Mouse (Mus musculus): Measurements from ENCODE around the gene Cxcr2.
"Not testable (repeated sequence)": the region's sequence is repeated elsewhere in the genome, so short reads cannot be mapped to it uniquely, and the experiment has no call there.

Cxcr2 gene

DNA sequence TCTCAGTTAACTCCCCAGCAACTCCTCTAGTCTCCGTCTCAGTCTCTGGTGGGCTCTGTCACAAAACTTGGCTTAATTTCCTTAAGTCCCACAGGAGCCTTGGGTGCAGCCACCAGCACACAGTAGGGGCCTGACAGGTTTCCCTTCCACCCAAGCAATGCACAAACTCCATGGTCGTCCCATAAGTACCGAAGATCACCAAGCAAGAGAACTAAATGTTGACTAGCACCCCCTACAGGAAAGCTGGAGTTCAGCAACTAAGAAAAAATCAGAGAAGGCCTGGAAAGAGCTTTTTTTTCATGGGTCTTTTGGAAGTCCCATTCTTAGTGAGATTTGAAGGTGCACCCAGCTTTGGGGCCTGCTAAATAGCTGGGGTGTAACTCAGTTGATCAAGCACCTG is 14.4 kb upstream of the Cxcr2 start:
- DNase-seq (ENCODE audit: low spot score), result peak; percentile 33

DNA sequence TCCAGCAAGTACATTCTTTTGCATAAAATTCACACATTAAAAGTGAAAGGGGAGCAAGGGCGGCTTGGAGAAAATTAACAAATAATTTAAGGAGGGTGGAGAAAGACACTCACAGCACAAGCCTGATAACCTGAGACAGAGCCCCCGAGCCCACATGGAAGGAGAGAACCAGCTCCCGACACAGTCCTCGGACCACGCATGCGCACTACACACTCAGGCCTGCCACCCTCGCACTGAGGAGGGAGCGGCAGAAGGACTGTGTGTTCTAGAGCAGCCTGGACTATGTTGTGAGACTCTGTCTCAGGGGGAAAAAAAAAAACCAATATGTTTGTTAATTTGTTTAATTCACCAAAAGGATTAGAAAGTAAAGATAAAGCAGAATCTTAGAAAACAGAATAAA is 12.0 kb upstream of the Cxcr2 start:
- DNase-seq (ENCODE audit: low spot score), result no peak

DNA sequence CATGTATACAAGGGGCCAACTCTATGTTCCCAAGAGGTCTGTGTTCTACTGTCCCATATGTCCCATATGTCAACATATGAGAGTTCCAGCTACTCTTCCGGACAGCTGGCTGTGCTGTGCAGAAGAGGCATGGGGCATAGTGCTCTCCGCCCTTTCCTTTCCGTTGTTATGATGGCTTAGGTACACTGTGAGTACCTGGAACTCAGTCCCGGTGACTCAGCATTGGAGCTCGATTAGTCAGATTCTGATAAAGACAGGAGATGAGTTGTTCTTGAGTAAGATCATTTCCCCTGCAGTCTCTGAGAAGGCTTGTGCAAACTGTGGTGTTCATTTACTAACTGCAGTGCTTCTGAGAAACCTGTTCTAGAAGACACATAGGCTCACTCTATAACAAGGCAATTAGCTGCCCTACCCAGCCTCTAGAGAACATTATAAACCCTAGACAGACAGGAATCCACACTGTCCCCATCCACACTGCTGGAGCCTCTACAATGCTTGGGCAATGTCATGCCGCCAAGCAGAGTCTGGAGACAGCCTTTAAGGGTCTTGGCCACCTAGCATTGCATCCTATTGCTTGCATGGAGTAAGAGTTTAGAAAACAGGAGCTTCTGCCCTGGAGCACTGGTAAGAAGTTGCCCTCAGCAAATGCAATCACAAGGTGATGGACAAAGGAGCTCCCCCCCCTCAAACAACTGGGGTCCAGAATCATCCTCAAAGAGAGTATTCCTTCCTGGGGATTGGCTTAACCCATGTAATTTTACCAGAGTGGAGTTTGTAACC is 4.5 kb upstream of the Cxcr2 start:
- no peak for DNase-seq (ENCODE audit: low spot score)

DNA sequence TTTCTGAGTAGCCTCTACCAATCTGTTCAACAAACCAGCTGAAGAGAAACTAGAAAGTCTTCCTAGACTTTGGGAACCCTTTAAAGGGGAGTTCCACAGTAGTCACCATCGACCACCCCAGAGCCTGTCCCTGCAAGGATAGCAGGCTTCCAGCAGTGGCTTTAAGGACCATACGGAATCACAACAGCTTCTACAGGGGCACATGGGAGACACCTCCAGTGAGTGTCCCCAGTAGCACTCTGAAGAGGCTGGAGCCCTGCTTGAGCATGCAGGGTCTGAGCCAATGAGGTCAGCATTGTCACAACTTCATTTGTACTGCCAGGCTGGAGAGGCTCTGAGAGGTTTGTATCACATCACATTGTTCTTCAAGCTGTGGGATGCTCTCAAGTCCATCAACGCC is 3.7 kb upstream of the Cxcr2 start:
- DNase-seq (ENCODE audit: low spot score), result no peak

DNA sequence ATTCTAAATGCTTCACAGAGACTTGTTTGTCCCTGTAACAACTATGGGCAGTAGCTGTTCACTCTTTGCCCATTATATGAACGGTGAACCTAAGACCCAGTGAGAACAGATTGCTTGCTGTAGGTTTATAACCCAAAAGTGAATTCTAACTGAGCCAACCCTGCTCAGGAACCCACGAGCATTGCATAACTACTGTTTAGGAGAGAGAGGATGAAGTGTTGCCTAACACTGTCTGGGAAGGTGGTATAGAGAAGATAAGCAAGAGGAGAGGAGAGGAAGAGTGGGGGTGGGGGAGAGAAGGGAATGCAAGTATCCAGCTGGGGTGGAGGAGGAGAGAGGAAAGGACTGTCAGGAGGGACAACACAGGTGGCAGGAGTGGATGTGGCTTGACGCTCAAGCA is 2.7 kb upstream of the Cxcr2 start:
- DNase-seq (ENCODE audit: low spot score), result no peak

DNA sequence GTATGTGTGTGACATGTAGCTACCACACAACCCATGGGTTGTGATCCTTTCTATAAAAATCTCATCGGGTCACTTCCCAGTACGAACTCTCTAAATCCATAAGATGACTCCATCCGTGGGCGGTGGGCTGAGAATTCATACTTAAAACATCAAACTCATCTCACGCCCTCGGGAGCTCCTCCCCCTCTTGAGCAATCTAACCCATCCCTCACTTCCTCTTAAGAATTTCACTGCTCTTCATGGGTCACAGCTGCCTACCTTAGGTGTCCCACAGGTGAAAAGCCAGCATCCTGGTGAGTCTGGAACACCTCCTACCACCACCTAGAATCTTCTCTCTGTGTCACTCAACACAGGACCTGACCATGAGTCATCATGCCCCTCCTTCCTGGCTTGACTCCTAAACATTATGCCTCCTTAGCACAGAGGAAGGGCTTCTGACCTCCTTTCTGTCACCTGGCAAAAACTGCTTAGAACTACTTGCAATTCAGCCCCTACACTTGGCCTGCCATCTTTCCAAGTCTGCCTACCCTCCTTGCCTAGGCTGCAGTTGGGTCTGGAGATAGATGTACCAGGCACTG is 1.7 kb downstream of the Cxcr2 start:
- no peak for DNase-seq (ENCODE audit: low spot score)

DNA sequence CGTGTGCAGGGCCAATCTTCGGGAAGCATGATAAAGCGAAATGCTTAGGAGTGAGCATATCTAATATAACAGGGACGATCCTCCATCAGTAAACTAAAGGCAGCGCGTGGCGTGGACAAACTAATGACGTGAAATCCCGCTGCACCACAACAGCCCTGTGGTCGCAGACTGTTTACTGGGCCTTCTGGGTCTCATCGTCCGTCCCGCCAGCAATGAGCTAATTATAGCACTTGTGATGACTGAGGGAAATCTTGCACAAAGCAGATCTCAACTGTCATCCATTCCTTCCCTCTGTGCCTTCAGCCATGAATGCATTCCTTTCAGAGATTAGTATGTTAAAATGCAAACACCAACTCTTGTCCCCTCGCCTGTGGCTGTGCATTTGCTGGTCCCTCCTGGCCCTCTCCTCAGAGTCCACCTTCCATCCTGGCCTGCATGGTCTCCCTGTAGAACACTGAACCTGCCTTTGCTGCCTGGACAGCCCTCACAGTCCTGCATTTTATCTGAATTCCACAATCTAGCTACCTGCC is 2.7 kb downstream of the Cxcr2 start:
- DNase-seq (ENCODE audit: low spot score), result no peak

DNA sequence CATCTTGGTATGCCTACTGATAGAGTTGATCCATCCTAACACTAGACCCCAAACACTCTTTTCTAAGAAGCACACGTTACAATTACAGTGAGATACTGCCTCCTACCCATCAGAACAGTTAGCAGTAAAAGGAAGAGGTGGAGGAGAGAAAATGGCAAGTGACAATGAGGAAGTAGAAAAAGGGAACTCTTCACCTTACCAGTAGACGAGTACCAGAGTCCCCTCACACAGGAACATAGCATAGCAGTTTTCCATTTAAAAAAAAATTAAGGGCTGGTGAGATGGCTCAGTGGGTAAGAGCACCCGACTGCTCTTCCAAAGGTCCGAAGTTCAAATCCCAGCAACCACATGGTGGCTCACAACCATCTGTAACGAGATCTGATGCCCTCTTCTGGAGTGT is 5.8 kb downstream of the Cxcr2 start:
- not testable (repeated sequence) for DNase-seq (ENCODE audit: low spot score)

DNA sequence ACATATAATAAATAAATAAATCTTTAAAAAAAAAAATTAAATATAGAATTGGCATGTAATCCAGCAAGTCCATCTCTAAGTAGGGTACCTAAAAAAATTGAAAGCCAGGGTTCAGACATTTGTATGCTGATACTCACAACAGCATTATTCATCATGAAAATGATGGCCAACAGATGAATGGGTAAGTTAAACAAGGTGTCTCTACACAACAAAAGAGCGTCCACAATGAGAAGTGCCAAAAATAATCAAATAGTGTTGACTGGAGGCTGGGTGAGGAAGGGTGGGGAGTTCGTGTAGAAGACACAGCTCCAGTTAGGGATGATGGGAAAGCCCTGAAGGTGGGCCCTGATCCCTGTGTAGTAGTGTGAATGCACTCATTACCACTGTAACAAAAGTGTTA is 6.2 kb downstream of the Cxcr2 start:
- no peak for DNase-seq (ENCODE audit: low spot score)

DNA sequence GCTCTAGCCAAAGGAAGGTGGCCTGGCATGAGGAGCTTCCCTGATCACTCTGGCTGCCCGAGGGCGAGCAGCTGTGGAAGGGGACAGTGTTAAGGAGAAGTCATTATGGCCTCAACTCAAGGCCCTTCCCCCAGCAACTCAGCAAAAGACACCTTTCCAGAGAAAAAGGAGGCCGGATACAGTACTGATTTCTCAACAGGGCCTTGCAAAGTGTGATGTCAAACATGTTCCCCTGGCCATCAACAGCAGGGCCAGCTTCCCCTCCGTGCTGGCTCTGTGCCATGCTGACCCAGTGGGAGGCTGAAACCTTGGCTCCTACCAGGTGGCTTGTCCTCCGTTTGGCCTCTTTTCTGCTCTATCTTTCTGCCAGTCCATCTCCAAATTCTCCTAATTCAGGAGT is 13.3 kb downstream of the Cxcr2 start:
- DNase-seq (ENCODE audit: low spot score), result no peak

DNA sequence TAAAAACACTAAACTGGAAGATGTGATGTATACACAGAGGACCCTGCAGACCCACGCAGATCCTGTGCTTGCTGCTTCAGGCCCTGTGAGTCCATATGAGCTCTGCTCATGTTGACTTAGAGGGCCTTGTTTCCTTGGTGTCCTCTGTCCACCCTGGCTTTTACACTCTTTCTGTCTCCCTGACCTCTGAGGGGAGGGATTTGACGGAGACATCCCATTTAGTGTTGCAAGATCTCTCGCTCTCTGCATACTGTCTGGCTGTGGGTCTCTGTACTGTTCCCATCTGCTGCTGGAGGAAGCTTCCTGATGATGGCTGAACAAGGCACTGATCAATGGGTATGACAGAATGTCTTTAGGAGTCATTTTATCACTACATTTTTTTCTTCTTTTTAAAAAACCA is 15.9 kb downstream of the Cxcr2 start:
- DNase-seq (ENCODE audit: low spot score), result no peak

DNA sequence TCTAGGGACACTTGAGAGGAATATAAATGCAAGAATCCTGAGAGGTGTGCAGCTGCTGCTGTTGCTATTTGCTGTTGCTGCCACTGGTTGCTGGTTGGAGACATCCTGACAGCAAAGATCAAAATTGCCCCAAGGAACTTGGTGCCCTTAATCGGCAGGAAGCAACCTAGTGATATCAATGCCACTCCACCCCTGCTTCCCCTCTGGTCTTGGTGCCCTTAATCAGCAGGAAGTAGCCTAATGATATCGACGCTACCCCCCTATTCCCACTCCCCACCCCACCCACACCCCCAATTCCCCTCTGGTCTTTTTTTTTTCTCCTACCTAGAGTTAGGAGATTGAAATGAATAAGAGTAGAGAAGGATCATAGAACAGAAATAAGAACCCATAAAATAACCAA is 18.9 kb downstream of the Cxcr2 start:
- no peak for DNase-seq (ENCODE audit: low spot score)

DNA sequence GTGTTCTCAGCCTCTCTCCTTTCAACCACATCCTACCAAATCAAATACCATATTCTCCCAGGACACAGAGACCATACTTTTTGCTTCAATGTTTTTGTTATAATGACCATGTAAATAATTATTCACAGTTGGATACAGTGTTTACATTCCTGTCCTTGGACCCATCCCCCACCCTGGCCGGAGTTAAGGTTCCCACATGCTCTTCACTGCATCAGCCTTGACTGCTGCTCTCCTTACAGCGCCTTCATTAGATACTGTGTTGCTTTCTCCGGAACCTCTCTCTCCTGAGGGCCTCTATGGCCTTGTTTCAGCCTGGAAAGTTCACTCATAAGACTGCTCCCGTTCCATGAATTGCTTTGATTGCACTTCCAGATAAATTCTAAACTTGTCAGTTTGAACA is 21.9 kb downstream of the Cxcr2 start:
- no peak for DNase-seq (ENCODE audit: low spot score)

DNA sequence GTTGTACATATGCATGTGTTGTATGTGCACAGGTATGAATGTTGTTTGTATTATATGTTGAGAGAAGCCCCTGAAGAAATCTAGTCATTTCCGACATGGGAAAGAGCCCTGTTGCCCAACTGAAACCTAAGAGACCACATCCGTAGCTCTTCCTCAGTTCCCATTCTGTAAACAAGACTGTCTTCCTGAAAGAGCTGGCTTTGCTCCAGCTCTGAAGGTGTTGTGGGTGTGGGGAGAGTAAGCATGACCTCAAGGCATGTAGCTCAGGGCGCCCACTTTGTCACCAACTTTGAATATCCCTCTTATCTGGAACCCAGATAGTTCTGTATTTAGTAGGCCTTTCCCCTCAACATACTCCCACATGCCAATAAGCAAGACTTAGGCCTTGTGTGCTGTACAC is 24.8 kb downstream of the Cxcr2 start:
- no peak for DNase-seq (ENCODE audit: low spot score)

DNA sequence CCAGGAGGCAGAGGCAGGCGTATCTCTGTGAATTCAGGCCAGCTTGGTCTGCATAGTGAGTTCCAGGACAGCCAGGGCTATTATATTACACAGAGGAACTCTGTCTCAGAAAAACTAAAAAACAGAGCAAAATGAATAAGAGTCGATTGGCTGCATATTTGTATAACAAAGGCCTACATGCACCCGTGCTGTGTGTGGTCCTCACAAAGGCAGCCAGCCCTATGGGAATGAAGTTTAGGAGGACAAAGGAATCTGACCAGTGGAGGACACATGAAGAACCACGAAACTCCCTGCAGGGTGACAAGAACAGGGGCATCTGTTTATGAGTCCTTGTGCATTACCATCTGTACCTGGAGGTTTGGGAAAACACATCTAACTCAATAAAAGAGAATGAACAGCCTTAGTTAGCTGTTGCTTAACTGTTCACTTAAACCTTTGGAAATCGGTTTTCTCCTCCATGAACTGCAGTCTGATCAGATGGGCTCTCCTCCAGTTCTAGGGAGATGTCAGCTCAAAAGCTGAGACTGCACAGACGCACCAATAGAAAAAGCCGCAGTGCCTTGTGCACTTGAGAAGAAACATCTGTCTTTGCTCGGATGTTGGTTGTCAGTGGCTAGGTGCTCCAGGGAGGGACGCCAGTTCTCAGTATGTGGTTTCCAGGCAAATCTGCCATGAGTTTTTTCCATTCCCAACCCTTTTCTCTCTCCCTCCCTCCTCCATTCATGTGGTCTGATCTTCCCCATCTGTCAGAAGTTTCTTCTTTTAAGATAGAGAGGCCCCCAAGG is 26.0 kb downstream of the Cxcr2 start:
- no peak for DNase-seq (ENCODE audit: low spot score)

DNA sequence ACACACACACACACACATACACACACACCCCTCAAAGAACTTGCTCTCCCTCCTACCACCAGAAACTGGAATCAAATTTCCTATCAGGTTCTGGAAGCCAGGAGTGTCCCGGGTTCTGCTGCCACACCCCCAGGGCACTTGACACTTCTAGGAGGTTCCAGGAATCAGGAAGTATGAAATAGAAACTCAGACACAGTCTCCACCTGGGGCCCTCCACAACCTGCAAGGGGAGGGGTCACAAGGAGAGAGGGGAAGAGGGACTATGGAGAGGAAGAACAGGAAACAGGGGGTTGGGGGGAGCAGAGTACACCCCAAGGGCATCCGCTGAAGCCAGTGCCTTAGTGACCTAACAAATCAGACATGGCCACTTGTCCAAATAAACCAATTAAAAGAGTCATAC is 27.7 kb downstream of the Cxcr2 start:
- DNase-seq (ENCODE audit: low spot score), result no peak

DNA sequence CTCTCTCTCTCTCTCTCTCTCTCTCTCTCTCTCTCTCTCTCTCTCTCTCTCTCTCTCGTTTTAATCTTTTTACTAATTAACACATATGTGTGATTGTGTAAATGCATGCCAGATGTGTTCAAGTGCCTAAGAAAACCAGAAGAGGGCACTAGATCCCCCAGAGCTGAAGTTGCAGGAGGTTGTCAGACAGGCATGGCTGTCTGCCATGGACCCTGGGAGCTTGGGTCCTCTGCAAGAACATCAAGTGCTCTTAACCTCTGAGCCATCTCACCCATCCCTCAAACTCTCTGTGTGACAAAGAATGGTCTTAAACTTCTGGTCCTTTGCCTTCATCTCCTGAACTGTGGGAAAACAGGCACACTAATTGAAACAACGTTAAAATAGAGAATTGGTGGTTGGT is 29.2 kb downstream of the Cxcr2 start:
- no peak for DNase-seq (ENCODE audit: low spot score)

DNA sequence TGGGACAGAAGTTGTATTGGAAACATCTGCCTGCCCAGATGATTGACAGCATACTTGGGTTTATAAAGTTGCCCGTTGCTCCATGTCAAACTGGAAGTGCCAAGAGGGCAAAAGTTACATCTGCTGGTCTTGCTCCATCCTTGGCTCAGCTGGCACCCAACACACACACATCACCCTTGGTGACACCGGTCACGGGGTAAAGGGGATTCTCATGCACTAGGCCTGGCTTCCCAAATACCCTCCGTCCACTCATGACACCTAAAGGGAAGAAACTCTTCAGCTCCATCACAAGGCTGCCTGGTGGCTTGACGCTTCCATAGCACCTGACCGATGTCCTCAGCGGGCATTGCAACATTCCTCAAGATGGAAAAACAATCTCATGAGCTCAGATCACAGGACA is 36.7 kb downstream of the Cxcr2 start:
- no peak for DNase-seq (ENCODE audit: low spot score)

DNA sequence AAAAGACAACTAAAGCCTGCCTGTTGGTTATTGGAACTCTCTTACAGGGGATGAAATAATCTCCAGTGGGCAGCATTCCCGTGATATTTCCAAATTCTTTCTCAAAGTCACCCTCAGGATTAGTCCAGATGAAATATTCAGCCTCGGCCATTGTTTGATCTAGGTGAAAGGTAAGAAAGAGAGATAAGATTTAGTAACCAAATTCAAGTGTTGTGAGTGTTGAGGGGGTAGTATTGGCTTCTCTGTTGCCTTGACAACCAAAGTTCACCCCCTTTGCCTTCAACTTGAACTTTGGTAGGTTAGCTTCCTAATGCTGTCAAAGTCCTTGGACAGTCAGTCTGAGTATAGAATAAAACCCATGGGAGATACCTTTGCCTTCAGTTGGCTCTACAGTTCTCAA is 38.9 kb downstream of the Cxcr2 start:
- no peak for DNase-seq (ENCODE audit: low spot score)

DNA sequence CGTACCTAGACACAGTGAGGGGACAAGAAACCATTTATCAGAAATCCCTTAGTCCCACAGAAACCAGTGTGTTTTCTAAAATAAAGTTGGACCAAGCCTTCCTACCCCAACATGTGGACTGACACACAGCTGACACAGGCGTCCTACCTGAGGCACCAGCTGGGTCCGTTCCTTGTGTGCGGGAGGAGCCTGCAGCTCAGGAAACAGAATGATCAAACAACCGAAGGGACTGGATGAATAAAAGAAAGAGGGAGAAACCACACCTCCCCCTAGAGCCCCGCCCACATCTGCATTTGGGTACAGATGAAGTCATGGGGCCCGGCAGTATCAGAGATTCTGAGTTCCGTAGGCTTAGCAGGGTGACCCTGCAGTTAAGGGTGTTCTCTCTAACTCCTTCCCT is 40.7 kb downstream of the Cxcr2 start, which contains the start of gene Cxcr1:
Gene Cxcr1 (minus strand): TSS at position 187 of the 400 bp plus-strand sequence.
- DNase-seq (ENCODE audit: low spot score), result no peak

DNA sequence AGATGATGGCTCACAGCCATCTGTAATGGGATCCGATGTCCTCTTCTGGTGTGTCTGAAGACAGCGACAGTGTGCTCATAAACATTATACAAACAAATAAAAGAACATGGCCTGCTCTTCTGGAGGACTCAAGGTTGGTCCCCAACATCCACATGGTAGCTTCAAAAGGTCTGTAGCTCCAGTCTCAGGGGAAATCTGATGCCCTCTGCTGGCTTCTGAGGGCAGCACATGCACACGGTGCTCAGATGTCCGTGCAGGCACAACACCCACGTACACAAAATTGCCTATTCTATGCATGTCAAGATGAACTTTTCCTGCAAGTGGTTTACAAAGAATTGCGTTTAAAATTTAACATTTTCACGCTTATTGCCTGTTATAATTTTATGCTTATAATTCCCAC is 42.2 kb downstream of the Cxcr2 start:
- DNase-seq (ENCODE audit: low spot score), result peak; percentile 64

DNA sequence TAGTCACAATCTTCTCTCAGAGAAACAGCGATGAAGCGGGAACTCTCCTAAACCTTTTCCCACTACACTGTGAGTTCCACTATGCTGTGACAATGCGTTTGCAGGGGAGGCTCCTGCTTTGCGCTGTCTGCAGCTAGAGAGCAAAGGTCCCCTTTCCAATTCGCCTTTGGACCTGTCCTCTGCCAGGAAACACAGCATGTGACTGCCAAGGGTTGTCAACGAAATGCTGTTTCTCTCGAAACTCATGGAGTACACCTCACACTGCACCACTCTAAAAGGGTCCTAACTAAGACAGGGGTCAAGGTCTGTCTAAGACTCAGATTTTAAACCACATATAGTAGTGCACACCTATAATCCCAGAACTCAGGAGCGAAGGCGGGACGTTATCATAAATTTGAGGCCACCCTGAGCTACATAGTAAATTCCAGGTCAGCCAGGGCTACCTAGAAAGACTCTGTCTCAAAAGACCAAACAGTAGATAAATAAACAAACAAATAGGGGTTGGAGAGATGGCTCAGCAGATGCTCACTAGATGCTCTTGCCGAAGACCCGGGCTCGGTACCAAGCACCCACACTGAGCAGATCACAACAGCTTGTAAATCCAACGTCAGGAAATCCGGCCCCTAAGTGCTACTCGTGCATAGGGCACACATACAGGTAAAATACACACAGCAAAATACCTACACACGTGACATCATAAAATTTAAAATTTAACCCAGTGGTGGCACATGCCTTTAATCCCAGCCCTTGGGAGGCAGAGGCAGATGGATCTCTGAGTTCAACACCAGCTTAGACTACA is 43.0 kb downstream of the Cxcr2 start:
- DNase-seq (ENCODE audit: low spot score), result no peak

Data from retina, embryonic 14.5 days (tissue).